Mouse (Mus musculus): ENCODE results near the gene Sergef.

GRCm38 (mm10) chr7:46676808-46677360, 37.3 kb upstream of the Sergef start:
- TF ChIP-seq CTCF (IDR thresholded peaks at IDR 0.05; ENCODE audit: borderline replicate concordance, insufficient read depth, low read depth, low read length) (no peak), POLR2A (IDR thresholded peaks at IDR 0.05; ENCODE audit: borderline replicate concordance, insufficient read depth, low read length) (no peak)
